Mouse (Mus musculus) lung, adult 2 months (tissue): Measurements from ENCODE around the gene Uts2. TPM values are rescaled to one million over a fixed set of nuclear protein-coding genes. Genes with fewer than 3 reads are reported as not detected.

Source experiments
- DNase-seq: peaks from one replicate; pipeline ENCODE4 v3.0.0; 2022
- H3K4me1 ChIP-seq: fragments of 200-500 bp; 2 replicates; pipeline ENCODE4 v1.6.1; 2011; ENCODE audit warnings: low read length; ENCODE audit not compliant: control insufficient read depth, insufficient read depth
- H3K4me3 ChIP-seq: fragments of 200-500 bp; replicated peaks from 2 replicates; pipeline ENCODE3; 2011; ENCODE audit warnings: low read depth, mild to moderate bottlenecking, control low read depth, low read length; ENCODE audit errors: extremely low read depth
- CTCF ChIP-seq: fragments of 200-500 bp; IDR thresholded peaks from 2 replicates; pipeline ENCODE4 v1.5.1; 2011; ENCODE audit warnings: mild to moderate bottlenecking, low read length, control low read depth; ENCODE audit not compliant: insufficient read depth
- POLR2A ChIP-seq: fragments of 200-500 bp; IDR thresholded peaks from 2 replicates; pipeline ENCODE4 v1.6.1; 2011; ENCODE audit warnings: low read depth, mild to moderate bottlenecking, control low read depth, low read length, borderline replicate concordance; ENCODE audit errors: extremely low read depth
- WGBS: fragments of 180-500 bp; shearing (Covaris S2); methylation state at CpG from one replicate; pipeline ENCODE4 v1.1.7; 2018; 5-methylcytosine and 5-hydroxymethylcytosine counted together
- polyA plus RNA-seq: library from polyadenylated mRNA; depleted of rRNA; stranded (reverse); fragments of >200 nt; gene quantifications from 2 replicates; pipeline ENCODE4 v1.2.3, GENCODE M21; 2012; rRNA removed

The Uts2 gene
- polyA plus RNA-seq, result not detected in 2 replicates

GRCm38 (mm10) chr4:150996797-150997196, at the start of gene Uts2:
Gene Uts2 (plus strand): TSS chr4:150997097.
- Histone ChIP-seq H3K4me1 (no peaks in the 10 kb centered on the region), H3K4me3 (no peak within 1 kb of the TSS)
- TF ChIP-seq POLR2A (no peak), CTCF (no peak)
- WGBS, result 84% methylated on average over 7 of the region's 7 CpGs
- no peak for DNase-seq

DNA sequence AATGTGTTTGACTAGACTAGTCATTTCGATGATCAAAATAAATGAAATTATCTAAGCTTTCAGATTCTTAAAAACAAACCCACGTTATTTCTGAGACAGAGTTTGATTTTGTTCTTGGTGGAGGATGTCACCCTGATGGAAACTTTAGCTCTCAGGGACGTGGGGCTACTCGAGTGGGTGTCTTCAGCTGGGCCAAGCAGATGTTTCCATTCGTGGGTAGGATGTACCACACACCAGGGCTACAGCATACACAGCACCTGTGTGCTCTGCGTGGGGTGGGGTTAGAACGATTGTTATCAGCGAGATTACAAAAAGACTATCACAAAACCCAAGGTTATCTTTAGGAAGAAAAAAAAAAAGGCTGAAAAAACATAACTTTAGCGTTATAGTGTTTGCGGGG, 45.9 kb upstream of the Uts2 start:
- Histone ChIP-seq H3K4me1 (no peaks in the 10 kb centered on the region), H3K4me3 (no peak overlapping the region)
- DNase-seq, result no peak
- WGBS, result 66% methylated on average over 10 of the region's 10 CpGs
- TF ChIP-seq POLR2A (no peak), CTCF (no peak)

- Histone ChIP-seq H3K4me1 (no peaks in the 10 kb centered on the region), H3K4me3 (no peak overlapping the region)
- 52% methylated on average over 13 of the region's 13 CpGs for WGBS
- DNase-seq, result no peak
- no peak for TF ChIP-seq POLR2A
- no peak for TF ChIP-seq CTCF
Observed at GRCm38 (mm10) chr4:150956369-150957105, 40.4 kb upstream of the Uts2 start.

DNA sequence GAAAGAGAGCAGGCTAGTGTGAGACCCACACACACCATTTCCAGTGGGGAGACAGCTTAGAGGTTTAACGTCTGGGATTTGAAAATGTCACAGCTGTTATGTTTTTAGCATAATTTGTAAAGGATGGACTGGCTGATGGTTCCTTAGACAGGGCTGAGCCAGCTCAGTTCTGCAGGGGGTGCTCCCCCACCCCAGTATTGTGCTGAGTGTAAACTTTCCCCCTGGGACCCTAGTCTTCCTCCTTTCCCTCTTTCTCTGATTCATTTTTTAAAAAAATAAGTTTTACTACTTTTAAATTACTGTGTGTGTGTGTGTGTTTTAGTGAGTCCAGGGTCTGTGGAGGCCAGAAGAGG, 39.8 kb upstream of the Uts2 start:
- Histone ChIP-seq H3K4me3 (no peak overlapping the region), H3K4me1 (no peaks in the 10 kb centered on the region)
- no peak for TF ChIP-seq CTCF
- no peak for TF ChIP-seq POLR2A
- 59% methylated on average over 1 of the region's 1 CpGs for WGBS
- DNase-seq, result no peak

DNA sequence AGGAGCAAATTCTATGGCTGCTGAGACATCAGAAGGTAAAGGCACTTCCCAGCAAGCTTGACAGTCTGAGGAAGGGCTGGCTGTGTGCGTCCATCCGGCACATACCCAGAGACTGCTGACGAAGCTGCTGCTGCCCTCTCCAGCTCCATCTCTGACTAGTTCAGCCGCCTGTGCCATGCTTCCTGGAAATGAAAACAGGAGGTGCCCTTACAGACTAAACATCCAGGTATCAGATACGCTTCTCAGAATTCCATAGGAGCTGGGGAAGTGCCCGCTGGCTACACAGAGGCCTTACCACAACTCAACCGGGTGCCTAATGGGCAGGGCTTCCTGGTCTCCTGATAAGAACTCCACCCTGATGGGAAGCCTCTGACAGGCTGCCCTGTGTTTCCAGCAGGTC, 38.4 kb upstream of the Uts2 start:
- WGBS, result 66% methylated on average over 7 of the region's 7 CpGs
- Histone ChIP-seq H3K4me3 (no peak overlapping the region), H3K4me1 (no peaks in the 10 kb centered on the region)
- DNase-seq, result no peak
- TF ChIP-seq CTCF (no peak), POLR2A (no peak)

DNA sequence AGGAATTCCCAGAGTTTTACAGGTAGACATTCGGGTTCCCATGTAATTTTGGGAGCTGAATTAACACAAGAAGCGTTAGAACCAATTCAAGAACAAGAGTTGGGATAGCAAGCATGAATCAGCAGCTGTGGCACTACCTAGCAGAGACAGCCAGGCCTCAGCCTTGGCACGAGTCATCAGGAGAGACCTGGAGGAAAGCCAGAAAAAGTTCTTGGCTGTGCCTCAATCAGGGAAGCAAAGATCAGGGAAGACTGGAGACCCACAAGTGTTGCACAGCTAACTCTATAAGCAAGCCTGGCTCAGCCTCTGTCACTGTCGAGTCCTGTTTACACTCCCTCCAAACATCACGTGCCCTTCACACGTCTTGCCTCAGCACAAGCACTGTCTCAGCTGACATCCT, 34.7 kb upstream of the Uts2 start:
- 22% methylated on average over 6 of the region's 6 CpGs for WGBS
- H3K4me3 ChIP-seq, result no peak overlapping the region
- TF ChIP-seq CTCF (no peak), POLR2A (no peak)
- H3K4me1 ChIP-seq, result no peaks in the 10 kb centered on the region
- no peak for DNase-seq

GRCm38 (mm10) chr4:150963711-150964110, 33.2 kb upstream of the Uts2 start:
- H3K4me3 ChIP-seq, result no peak overlapping the region
- TF ChIP-seq CTCF (no peak), POLR2A (no peak)
- 67% methylated on average over 2 of the region's 2 CpGs for WGBS
- H3K4me1 ChIP-seq, result no peaks in the 10 kb centered on the region
- DNase-seq, result no peak

GRCm38 (mm10) chr4:150964635-150965554, 32.0 kb upstream of the Uts2 start:
- no peak overlapping the region for H3K4me3 ChIP-seq
- TF ChIP-seq POLR2A (no peak), CTCF (peak; percentile 92)
- H3K4me1 ChIP-seq, result no peaks in the 10 kb centered on the region
- peak; percentile 81 for DNase-seq
- WGBS, result 7% methylated on average over 25 of the region's 25 CpGs

- WGBS, result 68% methylated on average over 11 of the region's 11 CpGs
- no peak overlapping the region for H3K4me3 ChIP-seq
- DNase-seq, result no peak
- TF ChIP-seq CTCF (peak; percentile 36), POLR2A (no peak)
- no peaks in the 10 kb centered on the region for H3K4me1 ChIP-seq
Observed at GRCm38 (mm10) chr4:150965555-150965951, 31.3 kb upstream of the Uts2 start.

DNA sequence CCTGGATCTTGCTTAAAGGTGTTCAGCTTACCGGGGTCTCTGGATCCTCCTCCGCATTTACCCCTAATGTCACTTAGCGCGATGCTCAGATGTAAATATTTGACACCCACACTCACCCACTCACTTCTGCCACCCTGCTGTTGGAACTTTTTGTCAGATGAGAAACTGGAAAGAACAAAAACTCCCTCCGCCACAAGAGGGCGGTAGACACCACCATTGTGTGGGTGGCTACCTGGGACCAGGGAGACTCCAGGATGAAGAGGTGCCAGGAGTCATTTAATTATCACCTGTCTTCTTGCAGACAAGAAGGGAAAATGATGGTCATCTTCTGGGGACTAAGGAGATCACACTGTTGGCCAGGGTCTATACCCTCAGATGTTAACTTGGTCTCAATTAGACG, 30.3 kb upstream of the Uts2 start:
- DNase-seq, result peak; percentile 71
- WGBS, result 14% methylated on average over 7 of the region's 7 CpGs
- H3K4me3 ChIP-seq, result no peak overlapping the region

More for the DNA sequence above, 30.3 kb upstream of the Uts2 start:
- no peaks in the 10 kb centered on the region for H3K4me1 ChIP-seq
- TF ChIP-seq POLR2A (no peak), CTCF (peak; percentile 72)
